Mouse (Mus musculus) myocyte (in vitro differentiated cells): ENCODE measurements around the gene Copb1. TPM values are rescaled to one million over a fixed set of nuclear protein-coding genes. Genes with fewer than 3 reads are reported as not detected.

Source experiments
- H3K27me3 ChIP-seq: one replicate; pipeline ENCODE4 v1.6.1; 2011; ENCODE audit not compliant: control insufficient read depth, insufficient read depth, insufficient read length
- H3K36me3 ChIP-seq: one replicate; pipeline ENCODE4 v1.6.1; 2011; ENCODE audit not compliant: control insufficient read depth, insufficient read depth
- H3K4me2 ChIP-seq: one replicate; pipeline ENCODE4 v1.6.1; 2011; ENCODE audit warnings: low read depth, control low read depth
- H3K4me3 ChIP-seq: one replicate; pipeline ENCODE4 v1.5.1; 2011; ENCODE audit warnings: mild to moderate bottlenecking, control low read depth, moderate library complexity
- H3K79me2 ChIP-seq: one replicate; pipeline ENCODE4 v1.6.1; 2011; ENCODE audit not compliant: control insufficient read depth, insufficient read depth
- H3ac ChIP-seq: one replicate; pipeline ENCODE4 v1.6.1; 2011; ENCODE audit not compliant: control insufficient read depth, insufficient read length
- CEBPB ChIP-seq: IDR thresholded peaks from 2 replicates; pipeline ENCODE4 v1.6.1; 2011; ENCODE audit warnings: mild to moderate bottlenecking, moderate library complexity; ENCODE audit not compliant: poor library complexity, insufficient read depth, severe bottlenecking
- E2F4 ChIP-seq: IDR thresholded peaks from one replicate; pipeline ENCODE4 v1.6.1; 2011; ENCODE audit warnings: mild to moderate bottlenecking, control low read depth, moderate library complexity; ENCODE audit not compliant: insufficient read depth
- MAX ChIP-seq: IDR thresholded peaks from one replicate; pipeline ENCODE4 v1.6.1; 2011; ENCODE audit warnings: low read depth, mild to moderate bottlenecking, control low read depth
- MYOD1 ChIP-seq, 3 experiments: IDR thresholded peaks; one replicate each; pipeline ENCODE4 v1.6.1; 2011; ENCODE audit warnings: control low read depth in 2 of 3, low read depth in 2 of 3, mild to moderate bottlenecking in 2 of 3, moderate library complexity in 1 of 3; ENCODE audit not compliant: insufficient read length in 2 of 3, control insufficient read depth in 1 of 3
- MYOG ChIP-seq, 3 experiments: IDR thresholded peaks; one replicate each; pipeline ENCODE4 v1.6.1; 2011; ENCODE audit warnings: control low read depth in 2 of 3, low read depth in 2 of 3, mild to moderate bottlenecking in 2 of 3; ENCODE audit not compliant: insufficient read length in 2 of 3, control insufficient read depth in 1 of 3, insufficient read depth in 1 of 3
- POLR2A ChIP-seq: IDR thresholded peaks from one replicate; pipeline ENCODE4 v1.6.1; 2011; ENCODE audit warnings: low read depth, mild to moderate bottlenecking, control low read depth, moderate library complexity; ENCODE audit not compliant: insufficient read length
- POLR2AphosphoS2 ChIP-seq: IDR thresholded peaks from one replicate; pipeline ENCODE4 v1.6.1; 2011; ENCODE audit warnings: low read depth, control low read depth; ENCODE audit not compliant: insufficient read length
- REST ChIP-seq: IDR thresholded peaks from one replicate; pipeline ENCODE4 v1.6.1; 2011; ENCODE audit warnings: mild to moderate bottlenecking, control low read depth, moderate library complexity; ENCODE audit not compliant: insufficient read depth, insufficient read length
- SRF ChIP-seq: IDR thresholded peaks from one replicate; pipeline ENCODE4 v1.6.1; 2011; ENCODE audit warnings: low read depth; ENCODE audit not compliant: control insufficient read depth, insufficient read length
- TCF12 ChIP-seq: IDR thresholded peaks from one replicate; pipeline ENCODE4 v1.6.1; 2011; ENCODE audit warnings: mild to moderate bottlenecking, control low read depth; ENCODE audit not compliant: poor library complexity, insufficient read depth, severe bottlenecking
- TCF3 ChIP-seq: IDR thresholded peaks from one replicate; pipeline ENCODE4 v1.6.1; 2011; ENCODE audit warnings: low read depth, control low read depth; ENCODE audit not compliant: insufficient read length
- USF1 ChIP-seq: IDR thresholded peaks from one replicate; pipeline ENCODE4 v1.6.1; 2011; ENCODE audit warnings: low read depth, mild to moderate bottlenecking, control low read depth, moderate library complexity
- polyA plus RNA-seq: library from polyadenylated mRNA; unstranded; fragments of >200 nt; fragmentation: generic; extraction: Trizol; gene quantifications from one replicate; pipeline ENCODE4 v1.2.1, GENCODE M21; 2012; ENCODE audit warnings: missing spikeins

The Copb1 gene
- polyA plus RNA-seq, 1 experiment = 52.4 TPM

DNA sequence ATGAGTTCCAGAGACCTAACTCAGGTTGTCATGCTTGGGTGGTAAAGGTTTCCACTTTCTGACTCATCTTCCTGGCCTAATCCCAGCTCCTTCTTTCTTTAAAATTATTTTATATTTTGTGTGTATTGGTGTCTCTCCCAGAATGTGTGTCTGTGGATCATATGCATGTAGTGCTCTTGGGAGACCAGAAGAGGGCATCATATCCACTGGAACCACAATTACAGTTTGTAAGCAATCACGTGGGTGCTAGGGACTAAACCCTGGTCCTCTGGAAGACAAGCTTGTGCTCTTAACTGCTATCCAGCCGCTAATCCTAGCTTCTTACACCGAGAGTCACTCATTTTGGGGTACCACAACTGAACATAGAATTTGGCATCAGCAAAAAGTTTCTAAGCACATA lies 2.8 kb downstream of the Copb1 start:
- no peak for TF ChIP-seq POLR2AphosphoS2
- no peak for TF ChIP-seq CEBPB
- TF ChIP-seq MAX = no peak
- TF ChIP-seq POLR2A = no peak
- TF ChIP-seq TCF12 = no peak
- TF ChIP-seq E2F4 = no peak
- TF ChIP-seq REST = no peak
- TF ChIP-seq MYOD1 (IDR thresholded peaks at IDR 0.05; ENCODE audit: control insufficient read depth in 1 of 3, insufficient read length in 2 of 3, low read depth in 2 of 3) = no peak
- TF ChIP-seq USF1 = no peak
- no peak for TF ChIP-seq TCF3
- Histone ChIP-seq H3K79me2 (peaks cover 25% of the 10 kb centered on the region), H3K4me3 (no peak overlapping the region), H3K4me2 (no peak overlapping the region), H3ac (no peak overlapping the region), H3K27me3 (no peaks in the 10 kb centered on the region), H3K36me3 (peaks cover 42% of the 10 kb centered on the region)

DNA sequence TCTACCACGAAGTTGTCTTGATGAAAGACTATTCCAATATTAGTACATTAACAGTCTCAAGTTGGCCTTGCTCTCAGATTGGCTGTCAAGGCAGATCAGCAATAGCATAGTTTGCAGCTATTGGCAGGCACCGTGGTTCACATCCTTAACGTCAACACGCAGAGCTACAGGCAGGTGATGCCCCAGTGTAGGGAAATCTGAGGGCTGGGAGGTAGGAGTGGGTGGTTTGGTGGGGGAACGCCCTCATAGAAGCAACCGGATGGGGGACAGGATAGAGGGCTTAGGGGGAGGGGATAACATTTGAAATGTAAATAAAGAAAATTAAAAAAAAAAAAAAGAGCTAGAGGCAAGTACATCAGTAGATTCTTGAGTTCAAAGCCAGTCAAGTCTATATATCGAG lies 20.5 kb downstream of the Copb1 start:
- H3K27me3 ChIP-seq = no peaks in the 10 kb centered on the region
- no peaks in the 10 kb centered on the region for H3K79me2 ChIP-seq
- no peak for TF ChIP-seq TCF3
- TF ChIP-seq POLR2AphosphoS2 = no peak
- TF ChIP-seq MYOD1 (IDR thresholded peaks at IDR 0.05; ENCODE audit: control insufficient read depth in 1 of 3, insufficient read length in 2 of 3, low read depth in 2 of 3) = no peak
- TF ChIP-seq CEBPB = no peak
- no peak for TF ChIP-seq SRF
- no peak for TF ChIP-seq MYOG (IDR thresholded peaks at IDR 0.05; ENCODE audit: control insufficient read depth in 1 of 3, insufficient read depth in 1 of 3, insufficient read length in 2 of 3, low read depth in 2 of 3)
- no peak for TF ChIP-seq POLR2A
- no peak for TF ChIP-seq MAX
- TF ChIP-seq REST = no peak
- TF ChIP-seq TCF12 = no peak
- no peak for TF ChIP-seq USF1
- TF ChIP-seq E2F4 = no peak
- no peak overlapping the region for H3ac ChIP-seq
- H3K4me2 ChIP-seq = no peak overlapping the region
- no peak overlapping the region for H3K4me3 ChIP-seq
- H3K36me3 ChIP-seq = peaks cover 62% of the 10 kb centered on the region

DNA sequence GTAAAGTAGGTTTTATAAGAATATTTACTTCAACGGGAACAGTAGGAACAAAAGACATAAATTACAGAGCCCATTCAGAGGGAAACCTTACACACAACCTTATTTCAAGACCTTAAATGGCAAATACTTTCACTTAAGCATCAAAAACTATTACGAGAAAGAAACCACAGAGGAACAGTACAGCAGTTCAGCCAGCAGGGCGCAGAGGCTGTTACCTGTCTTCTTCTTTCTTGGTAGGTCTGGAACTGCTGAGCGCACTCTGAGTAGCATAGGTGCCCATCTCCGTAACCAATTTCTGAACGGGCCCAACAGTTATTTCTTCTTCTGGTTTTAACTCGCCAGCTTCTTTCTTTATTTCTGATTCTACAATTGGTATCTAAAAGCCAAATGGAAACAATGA lies 21.5 kb downstream of the Copb1 start:
- TF ChIP-seq TCF3 (no peak), E2F4 (no peak), SRF (no peak), CEBPB (no peak), REST (no peak), MYOG (IDR thresholded peaks at IDR 0.05; ENCODE audit: control insufficient read depth in 1 of 3, insufficient read depth in 1 of 3, insufficient read length in 2 of 3, low read depth in 2 of 3) (no peak), USF1 (no peak), POLR2A (no peak)
- Histone ChIP-seq H3K4me2 (no peak overlapping the region), H3K4me3 (no peak overlapping the region), H3ac (no peak overlapping the region), H3K36me3 (peaks cover 57% of the 10 kb centered on the region), H3K79me2 (no peaks in the 10 kb centered on the region), H3K27me3 (no peaks in the 10 kb centered on the region)

DNA sequence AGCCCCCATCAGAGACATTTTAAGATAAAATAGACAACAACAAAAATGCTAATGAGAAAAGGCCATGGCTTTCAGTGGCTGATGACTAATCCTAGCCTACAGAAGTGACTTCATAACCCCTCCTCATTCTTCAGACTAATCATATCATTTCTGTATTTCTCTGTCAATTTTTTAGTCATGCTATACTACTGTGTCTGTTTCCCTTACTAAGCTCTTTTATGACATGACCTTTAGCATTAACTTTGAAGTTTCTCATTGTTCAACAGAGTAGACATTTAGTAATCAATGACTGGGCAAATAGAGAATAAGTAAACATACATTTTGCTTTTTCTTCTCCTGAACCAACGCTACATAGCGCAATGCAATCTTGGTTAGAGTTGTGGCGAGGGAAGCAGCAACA lies 22.7 kb downstream of the Copb1 start:
- no peak overlapping the region for H3K4me3 ChIP-seq
- H3K79me2 ChIP-seq = no peaks in the 10 kb centered on the region
- TF ChIP-seq POLR2A (no peak), CEBPB (no peak), SRF (no peak), MAX (no peak), USF1 (no peak), MYOG (IDR thresholded peaks at IDR 0.05; ENCODE audit: control insufficient read depth in 1 of 3, insufficient read depth in 1 of 3, insufficient read length in 2 of 3, low read depth in 2 of 3) (no peak), REST (no peak), MYOD1 (IDR thresholded peaks at IDR 0.05; ENCODE audit: control insufficient read depth in 1 of 3, insufficient read length in 2 of 3, low read depth in 2 of 3) (no peak), E2F4 (no peak), TCF12 (no peak), POLR2AphosphoS2 (no peak), TCF3 (no peak)
- no peak overlapping the region for H3K4me2 ChIP-seq
- no peaks in the 10 kb centered on the region for H3K27me3 ChIP-seq
- no peak overlapping the region for H3ac ChIP-seq
- H3K36me3 ChIP-seq = peaks cover 55% of the 10 kb centered on the region

DNA sequence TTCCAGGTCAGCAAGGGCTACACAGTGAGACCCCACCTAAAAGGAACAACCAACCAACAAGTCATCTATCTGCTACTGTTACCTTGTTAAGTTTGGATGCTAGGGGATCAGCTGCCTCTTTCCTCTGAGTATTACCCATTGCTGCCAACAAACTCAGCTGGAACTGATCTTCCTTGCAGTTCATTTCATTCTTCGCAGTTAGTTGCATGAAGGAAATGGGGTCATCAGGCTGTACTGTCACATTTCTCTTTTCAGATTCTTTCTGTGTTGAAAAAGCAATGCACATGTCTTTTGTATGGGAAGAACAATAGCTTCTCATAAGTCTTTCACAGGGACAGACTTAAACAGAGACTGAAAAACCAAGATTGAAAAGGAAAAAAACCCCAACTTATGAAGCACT lies 28.0 kb downstream of the Copb1 start:
- no peak overlapping the region for H3K4me2 ChIP-seq
- no peak overlapping the region for H3K4me3 ChIP-seq
- H3K27me3 ChIP-seq = no peaks in the 10 kb centered on the region
- no peak overlapping the region for H3ac ChIP-seq
- peaks cover 39% of the 10 kb centered on the region for H3K36me3 ChIP-seq
- no peak for TF ChIP-seq MYOD1 (IDR thresholded peaks at IDR 0.05; ENCODE audit: control insufficient read depth in 1 of 3, insufficient read length in 2 of 3, low read depth in 2 of 3)
- TF ChIP-seq MAX = no peak
- TF ChIP-seq E2F4 = no peak
- TF ChIP-seq POLR2AphosphoS2 = no peak
- TF ChIP-seq MYOG (IDR thresholded peaks at IDR 0.05; ENCODE audit: control insufficient read depth in 1 of 3, insufficient read depth in 1 of 3, insufficient read length in 2 of 3, low read depth in 2 of 3) = no peak
- no peaks in the 10 kb centered on the region for H3K79me2 ChIP-seq
